Mouse (Mus musculus): Measurements from ENCODE around the gene Osbpl2. TPM values are rescaled to one million over a fixed set of nuclear protein-coding genes. Genes with fewer than 3 reads are reported as not detected.

Osbpl2 gene
- polyA plus RNA-seq, 1 experiment from 2014 or later, result 43.7 TPM

- Histone ChIP-seq H3K27ac (ENCODE audit: low read depth, low read length) (no peak overlapping the region), H3K4me2 (ENCODE audit: low read depth) (no peak overlapping the region), H3K4me3 (ENCODE audit: low read depth, low read length) (no peak overlapping the region), H3K9me3 (ENCODE audit: control insufficient read depth, low read length) (no peaks in the 10 kb centered on the region), H3K4me1 (ENCODE audit: control insufficient read depth, insufficient read depth, low read length) (no peaks in the 10 kb centered on the region), H3K36me3 (ENCODE audit: control insufficient read depth, insufficient read depth, low read length) (no peaks in the 10 kb centered on the region), H3K9ac (ENCODE audit: low read length) (no peak overlapping the region), H3K27me3 (ENCODE audit: control insufficient read depth, insufficient read depth, low read length) (no peaks in the 10 kb centered on the region)
- no peak for DNase-seq (ENCODE audit: low spot score)
- ATAC-seq (ENCODE audit: insufficient read depth, low FRiP score, low TSS enrichment), result no peak
- WGBS, result 89% methylated on average over 10 of the region's 10 CpGs
Measured at GRCm38 (mm10) chr2:180197323-180198037, 78.4 kb downstream of the Osbpl2 start.

DNA sequence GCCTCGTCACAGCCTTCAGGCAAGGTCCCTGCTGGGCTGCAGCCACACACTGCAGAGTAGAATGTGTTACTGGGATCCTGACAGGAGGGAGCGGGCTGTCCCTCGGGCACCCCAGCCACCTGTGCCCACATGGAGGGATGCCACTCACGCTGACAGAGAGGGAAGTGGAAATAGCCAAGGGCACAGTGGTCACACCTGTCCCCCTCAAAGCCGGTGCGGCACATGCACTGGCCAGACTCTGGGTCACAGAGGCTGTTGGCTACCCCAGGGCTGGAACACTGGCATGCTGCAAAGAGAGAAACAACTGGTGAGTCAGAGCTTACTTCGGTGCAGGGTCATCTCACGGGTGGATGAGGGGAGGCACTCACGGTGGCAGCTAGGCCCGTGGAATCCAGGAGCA is 79.7 kb downstream of the Osbpl2 start:
- 90% methylated on average over 10 of the region's 10 CpGs for WGBS
- H3K9ac ChIP-seq (ENCODE audit: low read length), result no peak overlapping the region

DNA sequence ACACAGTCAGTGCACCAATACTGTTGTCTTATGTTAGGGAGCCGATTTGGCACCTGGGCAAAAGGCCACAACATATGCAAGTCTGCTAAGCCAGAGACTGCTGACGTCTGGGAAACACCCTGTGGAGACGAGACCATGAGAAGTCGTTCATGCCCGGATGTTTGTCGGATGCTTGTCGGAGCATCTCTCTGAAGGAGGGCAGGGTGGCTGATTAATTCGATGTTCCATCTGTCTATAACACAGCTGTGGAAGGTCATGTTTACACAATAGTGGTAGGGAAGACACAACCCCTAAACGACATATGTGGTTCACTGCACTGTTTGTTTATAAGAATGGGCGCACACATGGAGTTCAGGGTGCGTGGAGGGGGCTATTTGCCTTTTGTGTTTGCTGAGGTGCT is 81.6 kb downstream of the Osbpl2 start:
- ATAC-seq (ENCODE audit: insufficient read depth, low FRiP score, low TSS enrichment) (no peak), DNase-seq (ENCODE audit: low spot score) (no peak)
- WGBS, result 54% methylated on average over 11 of the region's 11 CpGs
- no peak overlapping the region for H3K27ac ChIP-seq (ENCODE audit: low read depth, low read length)
- no peak overlapping the region for H3K9ac ChIP-seq (ENCODE audit: low read length)
- no peaks in the 10 kb centered on the region for H3K27me3 ChIP-seq (ENCODE audit: control insufficient read depth, insufficient read depth, low read length)
- H3K4me2 ChIP-seq (ENCODE audit: low read depth), result no peak overlapping the region
- no peak overlapping the region for H3K4me3 ChIP-seq (ENCODE audit: low read depth, low read length)
- H3K9me3 ChIP-seq (ENCODE audit: control insufficient read depth, low read length), result no peaks in the 10 kb centered on the region
- H3K36me3 ChIP-seq (ENCODE audit: control insufficient read depth, insufficient read depth, low read length), result no peaks in the 10 kb centered on the region
- no peaks in the 10 kb centered on the region for H3K4me1 ChIP-seq (ENCODE audit: control insufficient read depth, insufficient read depth, low read length)

More for the DNA sequence above, 79.7 kb downstream of the Osbpl2 start:
- Histone ChIP-seq H3K27ac (ENCODE audit: low read depth, low read length) (no peak overlapping the region), H3K4me3 (ENCODE audit: low read depth, low read length) (no peak overlapping the region), H3K36me3 (ENCODE audit: control insufficient read depth, insufficient read depth, low read length) (no peaks in the 10 kb centered on the region), H3K27me3 (ENCODE audit: control insufficient read depth, insufficient read depth, low read length) (no peaks in the 10 kb centered on the region), H3K4me1 (ENCODE audit: control insufficient read depth, insufficient read depth, low read length) (no peaks in the 10 kb centered on the region), H3K4me2 (ENCODE audit: low read depth) (no peak overlapping the region), H3K9me3 (ENCODE audit: control insufficient read depth, low read length) (no peaks in the 10 kb centered on the region)
- DNase-seq (ENCODE audit: low spot score) (no peak), ATAC-seq (ENCODE audit: insufficient read depth, low FRiP score, low TSS enrichment) (no peak)

DNA sequence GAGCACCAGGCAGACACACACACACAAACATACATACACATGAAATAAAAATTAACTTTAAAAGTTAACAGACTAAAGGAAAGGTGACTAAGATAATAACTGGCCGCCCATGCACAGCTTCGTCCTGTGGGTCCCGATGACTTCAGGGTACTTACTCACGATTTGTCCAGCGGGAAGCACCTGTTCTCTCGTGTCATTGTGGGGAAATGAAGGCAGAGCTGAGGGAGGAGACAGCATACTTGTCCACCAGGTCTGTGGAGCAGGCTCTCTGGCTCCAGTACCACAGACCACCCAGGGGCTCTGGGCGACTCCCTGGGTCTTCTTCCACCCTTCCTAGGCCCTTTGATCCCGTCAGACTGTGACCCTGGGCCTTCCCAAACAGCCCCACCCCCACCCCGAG is 82.2 kb downstream of the Osbpl2 start:
- Histone ChIP-seq H3K27ac (ENCODE audit: low read depth, low read length) (no peak overlapping the region), H3K27me3 (ENCODE audit: control insufficient read depth, insufficient read depth, low read length) (no peaks in the 10 kb centered on the region)
- WGBS, result 71% methylated on average over 9 of the region's 9 CpGs

DNA sequence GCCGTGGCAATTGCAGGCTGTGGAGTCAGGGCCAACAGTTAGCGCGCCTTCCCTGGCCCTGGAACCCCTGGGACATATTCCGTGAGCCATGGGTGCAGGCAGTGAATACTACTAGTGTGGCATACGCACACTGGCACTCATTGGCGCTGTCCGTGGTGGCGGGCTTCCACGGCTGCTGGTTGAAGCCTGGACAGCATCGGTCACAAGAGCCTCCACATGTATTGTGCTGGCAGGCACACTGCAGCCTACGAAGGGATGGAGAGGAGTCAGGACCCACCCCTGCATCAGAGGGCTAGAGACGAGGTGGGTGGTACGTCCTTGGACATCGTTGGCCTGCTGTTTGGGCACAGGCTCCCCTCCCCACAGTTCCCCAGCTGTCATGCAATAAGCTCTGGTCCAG is 83.2 kb downstream of the Osbpl2 start:
- DNase-seq (ENCODE audit: low spot score), result no peak
- Histone ChIP-seq H3K9ac (ENCODE audit: low read length) (no peak overlapping the region), H3K9me3 (ENCODE audit: control insufficient read depth, low read length) (no peaks in the 10 kb centered on the region), H3K36me3 (ENCODE audit: control insufficient read depth, insufficient read depth, low read length) (no peaks in the 10 kb centered on the region), H3K4me3 (ENCODE audit: low read depth, low read length) (no peak overlapping the region), H3K4me1 (ENCODE audit: control insufficient read depth, insufficient read depth, low read length) (no peaks in the 10 kb centered on the region), H3K4me2 (ENCODE audit: low read depth) (no peak overlapping the region), H3K27ac (ENCODE audit: low read depth, low read length) (no peak overlapping the region), H3K27me3 (ENCODE audit: control insufficient read depth, insufficient read depth, low read length) (no peaks in the 10 kb centered on the region)
- no peak for ATAC-seq (ENCODE audit: insufficient read depth, low FRiP score, low TSS enrichment)
- 93% methylated on average over 14 of the region's 14 CpGs for WGBS

More for the DNA sequence above, 82.2 kb downstream of the Osbpl2 start:
- no peak for ATAC-seq (ENCODE audit: insufficient read depth, low FRiP score, low TSS enrichment)
- DNase-seq (ENCODE audit: low spot score), result no peak
- no peaks in the 10 kb centered on the region for H3K36me3 ChIP-seq (ENCODE audit: control insufficient read depth, insufficient read depth, low read length)
- no peak overlapping the region for H3K9ac ChIP-seq (ENCODE audit: low read length)
- no peak overlapping the region for H3K4me3 ChIP-seq (ENCODE audit: low read depth, low read length)
- no peak overlapping the region for H3K4me2 ChIP-seq (ENCODE audit: low read depth)
- no peaks in the 10 kb centered on the region for H3K4me1 ChIP-seq (ENCODE audit: control insufficient read depth, insufficient read depth, low read length)
- H3K9me3 ChIP-seq (ENCODE audit: control insufficient read depth, low read length), result no peaks in the 10 kb centered on the region

GRCm38 (mm10) chr2:180202805-180203204 is 83.7 kb downstream of the Osbpl2 start:
- H3K4me3 ChIP-seq (ENCODE audit: low read depth, low read length), result no peak overlapping the region
- ATAC-seq (ENCODE audit: insufficient read depth, low FRiP score, low TSS enrichment) (no peak), DNase-seq (ENCODE audit: low spot score) (no peak)
- H3K9ac ChIP-seq (ENCODE audit: low read length), result no peak overlapping the region
- no peaks in the 10 kb centered on the region for H3K27me3 ChIP-seq (ENCODE audit: control insufficient read depth, insufficient read depth, low read length)
- no peaks in the 10 kb centered on the region for H3K36me3 ChIP-seq (ENCODE audit: control insufficient read depth, insufficient read depth, low read length)
- no peak overlapping the region for H3K27ac ChIP-seq (ENCODE audit: low read depth, low read length)
- WGBS, result 71% methylated on average over 10 of the region's 10 CpGs
- H3K4me1 ChIP-seq (ENCODE audit: control insufficient read depth, insufficient read depth, low read length), result no peaks in the 10 kb centered on the region
- no peak overlapping the region for H3K4me2 ChIP-seq (ENCODE audit: low read depth)
- no peaks in the 10 kb centered on the region for H3K9me3 ChIP-seq (ENCODE audit: control insufficient read depth, low read length)

GRCm38 (mm10) chr2:180204501-180204900 is 85.4 kb downstream of the Osbpl2 start:
- Histone ChIP-seq H3K27ac (ENCODE audit: low read depth, low read length) (no peak overlapping the region), H3K27me3 (ENCODE audit: control insufficient read depth, insufficient read depth, low read length) (no peaks in the 10 kb centered on the region), H3K4me1 (ENCODE audit: control insufficient read depth, insufficient read depth, low read length) (no peaks in the 10 kb centered on the region), H3K9me3 (ENCODE audit: control insufficient read depth, low read length) (no peaks in the 10 kb centered on the region), H3K36me3 (ENCODE audit: control insufficient read depth, insufficient read depth, low read length) (no peaks in the 10 kb centered on the region), H3K4me2 (ENCODE audit: low read depth) (no peak overlapping the region), H3K9ac (ENCODE audit: low read length) (no peak overlapping the region), H3K4me3 (ENCODE audit: low read depth, low read length) (no peak overlapping the region)
- WGBS, result 96% methylated on average over 9 of the region's 9 CpGs
- no peak for DNase-seq (ENCODE audit: low spot score)
- ATAC-seq (ENCODE audit: insufficient read depth, low FRiP score, low TSS enrichment), result no peak

GRCm38 (mm10) chr2:180205083-180205955 is 86.2 kb downstream of the Osbpl2 start:
- H3K9ac ChIP-seq (ENCODE audit: low read length), result no peak overlapping the region
- peak; percentile 72 for ATAC-seq (ENCODE audit: insufficient read depth, low FRiP score, low TSS enrichment)
- no peak overlapping the region for H3K4me3 ChIP-seq (ENCODE audit: low read depth, low read length)
- H3K4me2 ChIP-seq (ENCODE audit: low read depth), result no peak overlapping the region
- H3K36me3 ChIP-seq (ENCODE audit: control insufficient read depth, insufficient read depth, low read length), result no peaks in the 10 kb centered on the region
- peak; percentile 37 for DNase-seq (ENCODE audit: low spot score)
- no peaks in the 10 kb centered on the region for H3K9me3 ChIP-seq (ENCODE audit: control insufficient read depth, low read length)
- WGBS, result 65% methylated on average over 12 of the region's 12 CpGs
- H3K27me3 ChIP-seq (ENCODE audit: control insufficient read depth, insufficient read depth, low read length), result no peaks in the 10 kb centered on the region
- H3K4me1 ChIP-seq (ENCODE audit: control insufficient read depth, insufficient read depth, low read length), result no peaks in the 10 kb centered on the region
- H3K27ac ChIP-seq (ENCODE audit: low read depth, low read length), result peak overlapping the region; percentile 47; the same call in 1 of the 2 replicates

DNA sequence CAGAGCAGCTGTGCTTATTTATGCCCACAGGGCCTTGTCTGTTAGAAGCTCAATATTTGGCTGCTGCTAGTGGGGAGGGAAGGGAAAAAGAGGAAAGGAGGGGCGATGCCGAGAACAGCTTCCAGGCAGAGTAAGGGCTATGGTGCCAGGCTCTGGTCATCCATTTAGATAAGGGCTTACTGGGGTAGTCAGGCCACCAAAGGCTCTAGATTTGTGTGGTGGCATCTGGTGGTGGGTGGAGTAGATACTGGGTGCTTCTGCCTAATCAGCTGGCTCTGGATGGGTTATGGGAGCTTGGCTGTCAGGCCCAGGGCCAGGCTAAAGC is 86.8 kb downstream of the Osbpl2 start:
- Histone ChIP-seq H3K9ac (ENCODE audit: low read length) (no peak overlapping the region; the same call in 1 of the 2 replicates), H3K27me3 (ENCODE audit: control insufficient read depth, insufficient read depth, low read length) (no peaks in the 10 kb centered on the region), H3K4me3 (ENCODE audit: low read depth, low read length) (no peak overlapping the region), H3K4me1 (ENCODE audit: control insufficient read depth, insufficient read depth, low read length) (no peaks in the 10 kb centered on the region), H3K4me2 (ENCODE audit: low read depth) (no peak overlapping the region), H3K27ac (ENCODE audit: low read depth, low read length) (peak overlapping the region; percentile 47; the same call in 1 of the 2 replicates), H3K9me3 (ENCODE audit: control insufficient read depth, low read length) (no peaks in the 10 kb centered on the region), H3K36me3 (ENCODE audit: control insufficient read depth, insufficient read depth, low read length) (no peaks in the 10 kb centered on the region)
- WGBS, result 88% methylated on average over 2 of the region's 2 CpGs
- no peak for DNase-seq (ENCODE audit: low spot score)
- ATAC-seq (ENCODE audit: insufficient read depth, low FRiP score, low TSS enrichment), result no peak
